Mouse (Mus musculus): ENCODE results near the gene Sec22c. TPM values are rescaled to one million over a fixed set of nuclear protein-coding genes. Genes with fewer than 3 reads are reported as not detected.
A peak's percentile ranks its signal among the peaks of the same experiment; 100 is the strongest.

The Sec22c gene
- polyA plus RNA-seq, 1 experiment from 2014 or later, result 32.8 TPM

DNA sequence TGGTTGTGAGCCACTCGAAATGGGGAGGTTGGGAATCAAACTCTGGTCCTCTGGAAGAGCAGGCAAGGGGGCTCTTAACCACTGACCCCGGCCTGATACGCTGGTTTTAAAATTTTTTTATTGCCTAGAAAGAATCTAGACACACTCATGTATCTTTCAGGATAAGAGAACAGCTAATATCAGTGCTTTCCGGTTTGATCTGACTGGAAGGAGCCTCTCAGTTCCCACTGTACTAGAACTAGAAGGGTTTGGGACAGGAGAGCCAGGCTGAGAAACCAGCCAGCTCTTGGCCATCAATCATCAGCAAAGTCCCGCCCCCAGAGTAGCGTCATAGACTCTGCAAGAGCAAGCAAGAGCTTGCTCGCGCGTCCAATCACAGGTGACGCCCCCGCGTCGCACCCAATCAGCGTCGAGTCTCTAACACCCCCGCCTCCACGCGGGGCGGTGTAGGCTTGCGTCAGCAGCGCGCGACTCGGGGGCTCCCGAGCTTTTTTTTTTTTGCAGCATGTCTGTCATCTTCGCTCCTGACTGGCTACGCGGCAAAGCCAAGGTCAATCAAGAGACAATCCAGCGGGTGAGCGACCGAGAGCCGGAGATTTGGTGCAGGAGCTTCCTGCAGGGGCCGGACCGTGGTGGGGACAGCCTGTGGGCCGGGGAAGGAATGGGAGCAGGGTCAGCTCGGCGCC, 4.8 kb upstream of the Sec22c start, which contains the start of gene Ss18l2:
Ss18l2 (plus strand) TSS at position 432 of the 686 bp plus-strand sequence.
- 5% methylated on average over 37 of the region's 37 CpGs for WGBS
- H3K36me3 ChIP-seq, result peaks cover 13% of the 10 kb centered on the region

DNA sequence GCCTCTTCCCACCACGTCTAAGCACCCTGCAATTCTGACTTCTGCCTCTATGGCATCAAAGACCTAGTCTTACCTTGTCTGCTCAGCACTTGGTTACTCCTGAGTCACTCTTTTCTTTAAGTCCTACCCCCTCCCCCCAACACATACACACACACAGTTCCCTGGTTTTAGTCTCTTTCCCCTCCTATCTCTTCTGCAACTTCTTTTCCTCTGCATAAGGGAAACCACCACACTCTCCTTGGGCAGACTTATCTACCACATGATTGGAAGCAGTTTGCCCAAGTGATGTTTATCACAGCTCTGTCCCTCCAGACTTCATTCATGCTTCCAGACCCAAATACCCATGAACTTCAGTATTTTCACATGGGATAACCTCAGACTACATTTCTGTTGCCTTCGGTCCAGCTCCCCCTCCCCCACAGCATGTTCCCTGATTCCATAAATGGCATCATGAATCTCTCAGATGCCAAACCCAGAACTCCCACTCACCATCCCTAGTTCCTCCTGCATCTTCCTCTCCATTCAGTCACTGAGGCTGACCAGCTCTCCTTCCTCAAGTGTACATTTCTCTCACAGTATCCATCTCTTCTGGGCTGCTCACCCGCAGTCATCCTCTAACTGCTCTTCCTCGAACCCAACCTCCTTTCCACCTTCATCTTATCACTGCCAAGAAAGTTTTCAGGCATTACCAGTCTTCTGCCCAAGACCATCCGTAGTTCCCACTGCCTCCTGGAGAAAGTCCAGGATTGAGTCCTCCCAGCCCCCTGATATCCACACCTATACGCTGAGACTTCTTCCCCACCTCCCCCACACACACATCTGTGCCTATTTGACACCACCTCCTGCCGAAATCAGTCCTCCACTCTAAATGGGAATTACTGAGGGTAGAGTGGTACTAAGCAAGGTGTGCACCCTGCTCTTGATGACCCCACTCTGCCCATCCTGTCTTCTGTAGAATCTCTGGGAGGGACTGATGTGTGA, 3.5 kb upstream of the Sec22c start:
- no peak overlapping the region for H3K27ac ChIP-seq (replicated peaks)
- no peak for ATAC-seq (ENCODE audit: low FRiP score, low read depth)
- H3K36me3 ChIP-seq, result peaks cover 13% of the 10 kb centered on the region
- WGBS, result 70% methylated on average over 7 of the region's 7 CpGs
- H3K4me2 ChIP-seq, result no peak overlapping the region
- no peak overlapping the region for H3K9ac ChIP-seq
- H3K4me1 ChIP-seq (replicated peaks), result peaks cover 39% of the 10 kb centered on the region
- H3K4me3 ChIP-seq, result no peak overlapping the region
- H3K9me3 ChIP-seq, result no peaks in the 10 kb centered on the region
- no peaks in the 10 kb centered on the region for H3K27me3 ChIP-seq

More for the DNA sequence above, 4.8 kb upstream of the Sec22c start, which contains the start of gene Ss18l2:
- Histone ChIP-seq H3K9me3 (no peaks in the 10 kb centered on the region), H3K9ac (peak within 1 kb of the TSS; percentile 91), H3K4me1 (replicated peaks) (peaks cover 32% of the 10 kb centered on the region), H3K27ac (replicated peaks) (peak within 1 kb of the TSS; percentile 94), H3K4me3 (peak within 1 kb of the TSS; percentile 78), H3K27me3 (no peaks in the 10 kb centered on the region), H3K4me2 (peak within 1 kb of the TSS; percentile 75)
- peak; percentile 99 for ATAC-seq (ENCODE audit: low FRiP score, low read depth)

DNA sequence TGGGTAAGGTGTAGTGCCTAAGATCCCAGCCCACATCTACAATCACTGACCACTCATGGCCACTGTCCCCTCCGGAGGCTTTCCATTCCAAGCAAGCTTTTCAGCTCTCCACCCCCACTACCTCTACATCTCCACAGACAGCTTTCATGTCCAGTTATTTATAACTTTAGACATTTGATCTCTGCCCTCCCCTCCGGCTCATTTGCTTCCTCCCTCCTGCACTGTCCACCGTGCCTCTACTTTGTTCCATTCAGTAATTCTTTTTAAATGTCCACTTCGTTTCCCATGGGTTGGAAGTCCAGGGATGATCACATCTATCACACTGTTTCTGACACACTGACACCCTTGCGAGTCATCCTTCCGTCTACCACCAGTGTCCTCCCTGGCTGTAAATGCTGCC, 2.5 kb upstream of the Sec22c start:
- peaks cover 5% of the 10 kb centered on the region for H3K36me3 ChIP-seq
- H3K4me3 ChIP-seq, result no peak overlapping the region
- no peak overlapping the region for H3K9ac ChIP-seq
- H3K4me1 ChIP-seq (replicated peaks), result peaks cover 49% of the 10 kb centered on the region
- H3K4me2 ChIP-seq, result no peak overlapping the region
- WGBS, result 60% methylated on average over 6 of the region's 6 CpGs
- H3K9me3 ChIP-seq, result no peaks in the 10 kb centered on the region
- no peak overlapping the region for H3K27ac ChIP-seq (replicated peaks)
- H3K27me3 ChIP-seq, result no peaks in the 10 kb centered on the region
- ATAC-seq (ENCODE audit: low FRiP score, low read depth), result no peak

DNA sequence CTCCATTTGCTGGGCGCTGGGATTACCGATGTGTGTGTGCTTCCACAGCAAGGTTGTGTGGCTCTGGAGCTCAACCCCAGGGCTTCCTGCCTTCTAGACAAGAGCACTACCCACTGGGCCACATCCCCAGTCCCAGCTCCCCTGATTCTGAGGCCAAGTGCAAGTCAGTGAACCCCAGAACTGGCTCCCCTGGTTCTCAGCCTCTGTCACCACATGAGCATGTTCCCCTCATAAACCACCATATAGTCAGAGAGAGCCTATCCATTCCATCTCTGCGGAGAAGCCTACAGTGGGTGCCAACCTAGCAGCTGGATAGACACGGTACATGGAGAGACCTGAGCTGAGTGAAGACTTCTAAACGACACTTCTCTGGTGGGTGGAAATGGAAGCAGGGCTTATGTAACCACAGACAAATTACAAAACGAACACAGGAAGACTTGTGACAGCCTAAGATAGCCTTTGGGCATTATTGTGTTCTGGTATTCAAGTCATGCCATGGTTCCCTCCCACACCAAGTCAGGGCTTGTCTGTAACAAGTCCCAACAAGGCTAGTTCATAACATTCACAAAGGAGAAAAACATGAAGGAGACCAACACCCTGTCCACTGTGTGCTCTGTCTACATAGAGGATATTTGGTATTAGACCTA, 862 bp upstream of the Sec22c start:
- ATAC-seq (ENCODE audit: low FRiP score, low read depth), result no peak
- H3K9ac ChIP-seq, result no peak overlapping the region
- no peak overlapping the region for H3K27ac ChIP-seq (replicated peaks)
- peaks cover 38% of the 10 kb centered on the region for H3K4me1 ChIP-seq (replicated peaks)
- H3K9me3 ChIP-seq, result no peaks in the 10 kb centered on the region
- no peaks in the 10 kb centered on the region for H3K27me3 ChIP-seq
- H3K4me2 ChIP-seq, result peak overlapping the region; percentile 95; the same call in 1 of the 2 replicates
- WGBS, result 80% methylated on average over 6 of the region's 6 CpGs
- H3K36me3 ChIP-seq, result no peaks in the 10 kb centered on the region
- H3K4me3 ChIP-seq, result no peak overlapping the region

DNA sequence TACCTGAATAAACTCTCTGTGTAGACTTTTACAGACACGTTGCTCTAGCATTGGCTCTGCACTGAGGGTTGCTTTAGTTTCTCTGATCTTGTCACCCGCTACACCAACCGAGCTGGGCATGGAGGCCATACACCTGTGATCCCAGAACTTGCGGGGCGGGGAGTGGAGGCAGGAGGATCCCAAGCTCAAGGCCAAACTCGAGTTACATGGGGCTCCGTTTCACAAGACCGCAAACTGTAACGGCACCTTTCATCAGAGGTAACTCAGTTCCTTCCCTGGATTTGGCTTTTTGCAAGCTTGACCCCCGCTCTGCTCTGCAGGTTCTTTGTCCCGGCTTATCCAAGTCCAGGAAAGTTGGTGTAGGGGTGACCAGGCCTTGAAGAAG, 1.0 kb downstream of the Sec22c start:
- no peaks in the 10 kb centered on the region for H3K9me3 ChIP-seq
- no peak; the same call in 1 of the 2 replicates for ATAC-seq (ENCODE audit: low FRiP score, low read depth)
- H3K36me3 ChIP-seq, result peaks cover under 1% of the 10 kb centered on the region; the same call in 1 of the 2 replicates
- H3K27me3 ChIP-seq, result no peaks in the 10 kb centered on the region
- peak overlapping the region; percentile 95 for H3K4me2 ChIP-seq
- WGBS, result 36% methylated on average over 11 of the region's 11 CpGs
- peak overlapping the region; percentile 82 for H3K27ac ChIP-seq (replicated peaks)
- H3K9ac ChIP-seq, result peak overlapping the region; percentile 80
- H3K4me3 ChIP-seq, result peak overlapping the region; percentile 88
- peaks cover 29% of the 10 kb centered on the region for H3K4me1 ChIP-seq (replicated peaks)

DNA sequence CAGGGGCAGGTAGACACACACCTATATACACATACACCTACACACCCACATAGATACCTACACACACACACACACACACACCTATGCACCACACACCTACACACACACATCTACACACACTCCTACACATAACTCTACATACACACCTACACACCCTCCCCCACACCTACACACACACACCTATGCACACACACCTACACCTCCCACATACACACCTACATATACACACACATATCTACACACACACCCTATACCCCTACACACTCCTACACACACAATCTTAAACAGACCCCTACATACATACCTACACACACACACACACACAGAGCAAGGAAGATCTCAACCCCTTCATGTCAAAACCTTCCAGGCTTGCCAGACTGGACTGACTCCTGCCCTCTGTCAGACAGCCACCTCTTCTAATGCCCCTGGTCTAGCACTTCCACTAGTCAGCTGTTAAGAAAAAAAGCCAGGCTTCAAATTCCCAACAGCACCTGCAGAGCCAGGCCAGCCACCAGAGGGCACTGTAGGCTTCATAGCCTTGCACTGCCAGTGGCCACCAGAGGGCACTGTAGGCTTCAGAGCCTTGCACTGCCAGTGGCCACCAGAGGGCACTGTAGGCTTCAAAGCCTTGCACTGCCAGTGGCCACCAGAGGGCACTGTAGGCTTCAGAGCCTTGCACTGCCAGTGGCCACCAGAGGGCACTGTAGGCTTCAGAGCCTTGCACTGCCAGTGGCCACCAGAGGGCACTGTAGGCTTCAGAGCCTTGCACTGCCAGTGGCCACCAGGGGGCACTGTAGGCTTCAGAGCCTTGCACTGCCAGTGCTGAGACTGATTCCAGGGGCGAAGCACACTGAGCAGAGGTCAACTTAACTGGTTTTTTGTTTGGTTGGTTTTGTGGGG, 7.9 kb downstream of the Sec22c start:
- ATAC-seq (ENCODE audit: low FRiP score, low read depth), result peak; percentile 55; the same call in 1 of the 2 replicates
- H3K4me1 ChIP-seq (replicated peaks), result no peaks in the 10 kb centered on the region
- WGBS, result 96% methylated on average over 1 of the region's 1 CpGs
- H3K9me3 ChIP-seq, result no peaks in the 10 kb centered on the region
- H3K4me3 ChIP-seq, result no peak overlapping the region
- no peak overlapping the region for H3K4me2 ChIP-seq
- H3K27me3 ChIP-seq, result no peaks in the 10 kb centered on the region
- no peak overlapping the region for H3K9ac ChIP-seq
- peaks cover 20% of the 10 kb centered on the region for H3K36me3 ChIP-seq
- H3K27ac ChIP-seq (replicated peaks), result no peak overlapping the region

DNA sequence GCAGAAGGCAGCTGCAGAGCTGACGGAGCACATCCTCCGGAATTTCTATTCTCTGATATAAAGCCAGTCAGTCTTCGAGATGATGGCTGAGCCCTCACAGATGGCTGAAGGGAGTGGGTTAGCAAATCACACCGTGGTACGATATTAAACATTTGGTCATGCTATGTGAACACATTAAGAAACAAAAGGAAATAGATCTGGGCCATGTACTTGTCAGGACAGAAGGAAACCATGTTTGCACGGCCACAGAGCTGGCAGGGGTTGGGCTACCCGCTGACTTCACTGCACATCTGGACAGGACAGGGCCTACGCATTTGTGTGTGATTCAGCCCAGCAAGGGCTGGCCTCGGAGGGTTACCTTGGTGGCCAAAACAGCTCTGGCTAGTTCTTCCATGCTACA, 8.7 kb downstream of the Sec22c start:
- H3K4me1 ChIP-seq (replicated peaks), result no peaks in the 10 kb centered on the region
- peaks cover 20% of the 10 kb centered on the region for H3K36me3 ChIP-seq
- no peak overlapping the region for H3K9ac ChIP-seq
- H3K4me3 ChIP-seq, result no peak overlapping the region
- H3K9me3 ChIP-seq, result no peaks in the 10 kb centered on the region
- no peak for ATAC-seq (ENCODE audit: low FRiP score, low read depth)
- WGBS, result 85% methylated on average over 9 of the region's 9 CpGs
- no peak overlapping the region for H3K4me2 ChIP-seq
- H3K27me3 ChIP-seq, result no peaks in the 10 kb centered on the region
- H3K27ac ChIP-seq (replicated peaks), result no peak overlapping the region

DNA sequence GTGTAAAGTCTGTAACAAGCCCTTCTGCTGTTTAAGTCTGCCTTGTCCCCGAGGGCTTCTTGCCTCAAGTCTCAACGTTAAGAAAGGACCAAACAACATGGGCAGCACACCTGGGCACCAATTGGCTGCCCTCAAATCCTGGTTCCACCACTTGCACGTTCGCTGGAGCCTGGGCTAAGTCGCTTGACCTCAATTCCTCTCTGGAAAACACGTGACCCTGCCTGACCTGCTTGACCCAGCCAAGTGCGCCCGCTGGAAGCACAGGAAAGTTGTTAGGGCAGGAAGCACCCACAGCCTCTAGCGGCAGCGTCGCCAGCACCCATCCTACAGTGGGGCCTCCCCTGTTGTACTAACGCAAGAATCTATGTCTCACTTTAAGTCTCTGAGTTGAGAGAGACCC, 10.6 kb downstream of the Sec22c start:
- WGBS, result 86% methylated on average over 12 of the region's 12 CpGs

DNA sequence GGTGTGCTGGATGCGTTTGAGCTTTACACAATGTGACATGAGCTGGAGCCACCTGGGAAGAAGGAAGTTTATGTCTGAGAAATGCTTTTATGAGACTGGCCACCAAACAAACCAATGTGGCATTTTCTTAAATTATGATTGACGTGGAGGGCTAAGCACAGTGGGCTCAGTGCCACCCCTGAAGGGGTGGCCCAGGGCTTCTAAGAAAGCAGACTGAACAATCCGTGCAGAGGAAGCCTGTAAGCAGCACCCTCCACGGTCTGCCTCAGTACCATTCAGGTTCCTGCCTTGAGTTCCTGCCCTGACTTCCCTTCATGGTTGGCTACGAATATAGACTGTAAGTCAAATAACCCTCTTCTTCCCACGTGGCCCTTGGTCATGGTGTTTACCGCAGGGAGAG, 14.6 kb downstream of the Sec22c start:
- H3K4me2 ChIP-seq, result peak overlapping the region; percentile 47
- H3K4me3 ChIP-seq, result no peak overlapping the region; the same call in 1 of the 2 replicates
- H3K36me3 ChIP-seq, result peaks cover 39% of the 10 kb centered on the region
- peak overlapping the region; percentile 85 for H3K27ac ChIP-seq (replicated peaks)
- no peak overlapping the region for H3K9ac ChIP-seq
- no peaks in the 10 kb centered on the region for H3K9me3 ChIP-seq
- H3K4me1 ChIP-seq (replicated peaks), result peaks cover 22% of the 10 kb centered on the region
- no peaks in the 10 kb centered on the region for H3K27me3 ChIP-seq
- ATAC-seq (ENCODE audit: low FRiP score, low read depth), result 0 out of 2 replicates have a peak, but pooled peaks have one; percentile 32
- WGBS, result 52% methylated on average over 7 of the region's 7 CpGs

More for the DNA sequence above, 10.6 kb downstream of the Sec22c start:
- Histone ChIP-seq H3K27ac (replicated peaks) (no peak overlapping the region), H3K4me3 (no peak overlapping the region), H3K27me3 (no peaks in the 10 kb centered on the region), H3K9ac (no peak overlapping the region), H3K4me2 (no peak overlapping the region), H3K4me1 (replicated peaks) (peaks cover 17% of the 10 kb centered on the region), H3K36me3 (peaks cover 22% of the 10 kb centered on the region), H3K9me3 (no peaks in the 10 kb centered on the region)
- ATAC-seq (ENCODE audit: low FRiP score, low read depth), result no peak

DNA sequence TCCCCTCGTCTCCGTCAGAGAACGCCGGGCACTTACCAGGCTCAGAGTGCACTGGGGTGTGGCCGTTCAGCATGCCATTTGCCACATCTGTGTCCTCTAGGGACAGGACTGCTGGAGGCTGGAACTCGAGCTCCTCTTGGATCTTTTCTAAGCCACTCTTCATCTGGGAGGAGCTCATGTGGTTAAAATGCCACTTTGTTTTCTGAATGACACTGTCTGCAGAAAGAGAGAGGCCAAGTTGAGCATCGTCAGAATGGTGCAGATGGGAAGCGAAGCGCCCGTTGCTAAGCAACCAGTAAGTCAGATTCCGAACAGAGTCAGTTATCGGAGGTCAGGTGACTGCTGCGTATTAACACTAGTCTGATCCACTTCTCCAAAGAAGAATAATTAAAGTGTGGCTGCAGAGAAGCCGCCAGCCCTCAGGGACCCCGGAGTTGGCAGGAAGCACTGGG, 15.1 kb downstream of the Sec22c start:
- H3K4me1 ChIP-seq (replicated peaks), result peaks cover 22% of the 10 kb centered on the region
- H3K27me3 ChIP-seq, result no peaks in the 10 kb centered on the region
- H3K9me3 ChIP-seq, result no peaks in the 10 kb centered on the region
- ATAC-seq (ENCODE audit: low FRiP score, low read depth), result peak; percentile 92
- peaks cover 38% of the 10 kb centered on the region for H3K36me3 ChIP-seq
- WGBS, result 14% methylated on average over 15 of the region's 15 CpGs
- peak overlapping the region; percentile 47 for H3K4me2 ChIP-seq
- H3K27ac ChIP-seq (replicated peaks), result peak overlapping the region; percentile 85
- H3K4me3 ChIP-seq, result peak overlapping the region; percentile 23
- H3K9ac ChIP-seq, result no peak overlapping the region

DNA sequence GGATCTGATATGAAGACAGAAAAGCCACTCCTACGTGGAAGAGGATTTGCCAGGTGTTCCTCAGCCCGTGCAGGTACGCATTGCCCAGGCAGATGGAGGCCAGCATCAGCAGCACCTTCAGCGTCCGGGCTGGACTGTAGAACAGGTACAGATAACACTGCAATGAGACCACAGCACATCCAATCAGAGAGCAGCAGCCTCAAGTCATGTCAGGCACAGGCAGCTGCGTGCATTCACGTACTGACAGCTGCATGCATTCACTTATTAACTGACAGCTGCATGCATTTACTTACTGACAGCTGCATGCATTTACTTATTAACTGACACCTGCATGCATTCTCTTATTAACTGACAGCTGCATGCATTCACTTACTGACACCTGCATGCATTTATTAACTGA, 20.6 kb downstream of the Sec22c start:
- peaks cover 47% of the 10 kb centered on the region for H3K36me3 ChIP-seq
- 82% methylated on average over 7 of the region's 7 CpGs for WGBS

More for the DNA sequence above, 20.6 kb downstream of the Sec22c start:
- peaks cover 6% of the 10 kb centered on the region for H3K4me1 ChIP-seq (replicated peaks)
- ATAC-seq (ENCODE audit: low FRiP score, low read depth), result no peak
- H3K9me3 ChIP-seq, result no peaks in the 10 kb centered on the region
- H3K27ac ChIP-seq (replicated peaks), result no peak overlapping the region
- no peak overlapping the region for H3K4me2 ChIP-seq
- no peak overlapping the region for H3K9ac ChIP-seq
- no peak overlapping the region for H3K4me3 ChIP-seq
- no peaks in the 10 kb centered on the region for H3K27me3 ChIP-seq
